Mouse (Mus musculus) brain, embryonic 18.5 days (tissue): Measurements from ENCODE around the gene Psme2b.
"Not testable (repeated sequence)": the region's sequence is repeated elsewhere in the genome, so short reads cannot be mapped to it uniquely, and the experiment has no call there.

ENCODE experiments used
- DNase-seq: peaks from one replicate; pipeline ENCODE4 v3.0.0-alpha.2; 2012; ENCODE audit warnings: low read depth, low spot score

Gene Psme2b

GRCm38 (mm10) chr11:48946090-48946489, at the start of gene Psme2b:
Psme2b (minus strand) TSS chr11:48946190.
- not testable (repeated sequence) for DNase-seq

GRCm38 (mm10) chr11:48994018-48994417, 48.0 kb upstream of the Psme2b start, which contains the start of gene Tgtp1:
Tgtp1 (minus strand) TSS chr11:48994172.
- DNase-seq = not testable (repeated sequence)

DNA sequence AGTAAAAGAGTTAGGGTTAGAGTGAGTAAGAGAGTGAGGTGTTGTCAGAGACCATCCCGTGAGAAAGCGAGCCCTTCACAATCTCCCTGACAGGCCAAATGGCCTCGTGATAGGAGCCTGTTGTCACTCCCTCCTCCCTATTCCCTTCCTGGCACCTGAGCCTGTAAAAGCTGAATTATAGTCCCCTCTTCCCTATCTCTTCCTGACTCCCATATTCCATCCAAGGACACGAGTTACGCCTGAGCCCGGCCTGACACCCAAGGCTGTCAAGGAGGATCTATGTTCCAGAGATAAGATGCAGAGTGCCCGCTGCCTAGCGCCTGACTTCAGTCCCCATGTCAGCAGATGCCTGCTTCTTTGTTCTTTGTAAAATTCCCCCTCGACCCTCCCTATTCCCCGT, 47.3 kb upstream of the Psme2b start:
- DNase-seq = not testable (repeated sequence)

DNA sequence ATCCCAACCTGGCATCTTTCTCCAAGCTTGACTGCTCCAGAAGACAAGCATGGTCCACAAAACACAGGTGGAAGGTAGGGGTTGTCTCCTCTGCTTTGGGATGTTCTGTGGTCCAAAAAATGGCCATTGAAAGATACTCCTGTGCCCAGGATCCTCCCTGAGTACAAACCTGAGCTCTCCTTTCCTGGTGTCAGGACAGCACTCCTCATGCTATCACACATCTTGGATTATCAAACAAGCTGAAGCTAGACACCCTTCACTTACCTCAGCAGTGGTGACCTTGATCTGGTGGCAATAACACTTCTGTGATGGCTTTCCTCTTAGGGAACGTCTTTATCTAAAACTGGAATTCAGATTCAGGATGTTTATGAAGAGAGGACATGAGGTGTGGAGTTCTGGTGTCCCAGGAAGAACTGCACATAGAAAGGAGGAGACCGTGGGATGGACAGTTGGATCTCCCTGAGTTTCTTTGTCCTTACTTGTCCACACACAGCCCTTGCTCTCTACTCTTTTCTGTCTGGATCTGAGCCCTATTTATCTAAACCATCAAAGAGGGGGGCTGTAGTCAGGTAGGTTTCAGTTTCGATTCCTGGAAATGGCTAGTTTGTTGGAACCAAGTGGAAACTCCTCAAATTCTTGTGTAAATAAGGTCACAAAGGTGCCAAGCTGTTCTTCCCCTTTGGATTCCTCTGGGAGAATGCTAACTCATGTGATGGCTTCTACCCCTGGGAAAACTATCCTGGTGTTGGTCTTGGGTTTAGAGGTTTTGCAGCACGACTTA, 45.9 kb upstream of the Psme2b start, which contains the start of gene Gm12185:
TSS of gene Gm12185 (minus strand) at position 487 of the 781 bp plus-strand sequence.
- DNase-seq = not testable (repeated sequence)

GRCm38 (mm10) chr11:48989981-48990380, 44.0 kb upstream of the Psme2b start:
- DNase-seq = not testable (repeated sequence)

GRCm38 (mm10) chr11:48988219-48988618, 42.2 kb upstream of the Psme2b start:
- not testable (repeated sequence) for DNase-seq

DNA sequence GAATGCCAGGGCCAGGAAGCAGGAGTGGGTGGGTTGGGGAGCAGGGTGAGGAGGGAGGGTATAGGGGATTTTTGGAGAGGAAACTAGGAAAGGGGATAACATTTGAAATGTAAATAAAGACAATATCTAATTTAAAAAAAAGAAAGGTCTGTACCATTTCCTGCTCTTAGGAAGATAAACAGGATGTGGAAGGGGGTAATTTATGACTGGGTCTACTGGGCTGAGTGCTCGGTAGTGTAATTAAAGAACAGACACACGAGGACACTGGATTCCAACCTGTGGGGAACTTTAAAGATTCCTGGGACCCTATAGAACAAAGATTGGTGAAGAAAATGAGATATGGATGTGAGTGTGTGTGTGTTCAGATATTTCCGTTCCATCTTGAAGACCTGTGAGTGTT, 36.9 kb upstream of the Psme2b start:
- not testable (repeated sequence) for DNase-seq

GRCm38 (mm10) chr11:48980052-48980451, 34.1 kb upstream of the Psme2b start:
- DNase-seq = not testable (repeated sequence)

DNA sequence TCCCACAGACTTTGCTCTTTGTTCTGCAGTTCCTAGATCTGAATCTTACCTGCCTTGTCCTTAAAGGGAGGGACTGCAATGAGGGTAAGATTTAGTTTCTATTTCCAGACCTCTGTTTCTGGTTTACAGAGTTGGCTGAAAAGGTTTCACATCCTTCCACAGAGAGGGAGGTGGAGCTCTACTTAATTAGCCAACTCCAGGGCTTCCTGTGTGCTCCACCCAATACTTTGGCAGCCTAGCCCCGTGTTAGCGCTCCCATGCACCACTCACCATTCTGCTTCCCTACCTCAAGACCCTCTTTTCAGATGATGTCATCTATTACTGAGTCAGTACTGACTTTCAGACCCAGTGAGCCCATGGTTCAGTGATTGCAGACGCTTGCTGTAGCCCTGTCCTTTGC, 33.3 kb upstream of the Psme2b start, which contains the start of gene 9930111J21Rik1:
TSS of gene 9930111J21Rik1 (minus strand) at position 148 of the 400 bp plus-strand sequence.
- DNase-seq = not testable (repeated sequence)

DNA sequence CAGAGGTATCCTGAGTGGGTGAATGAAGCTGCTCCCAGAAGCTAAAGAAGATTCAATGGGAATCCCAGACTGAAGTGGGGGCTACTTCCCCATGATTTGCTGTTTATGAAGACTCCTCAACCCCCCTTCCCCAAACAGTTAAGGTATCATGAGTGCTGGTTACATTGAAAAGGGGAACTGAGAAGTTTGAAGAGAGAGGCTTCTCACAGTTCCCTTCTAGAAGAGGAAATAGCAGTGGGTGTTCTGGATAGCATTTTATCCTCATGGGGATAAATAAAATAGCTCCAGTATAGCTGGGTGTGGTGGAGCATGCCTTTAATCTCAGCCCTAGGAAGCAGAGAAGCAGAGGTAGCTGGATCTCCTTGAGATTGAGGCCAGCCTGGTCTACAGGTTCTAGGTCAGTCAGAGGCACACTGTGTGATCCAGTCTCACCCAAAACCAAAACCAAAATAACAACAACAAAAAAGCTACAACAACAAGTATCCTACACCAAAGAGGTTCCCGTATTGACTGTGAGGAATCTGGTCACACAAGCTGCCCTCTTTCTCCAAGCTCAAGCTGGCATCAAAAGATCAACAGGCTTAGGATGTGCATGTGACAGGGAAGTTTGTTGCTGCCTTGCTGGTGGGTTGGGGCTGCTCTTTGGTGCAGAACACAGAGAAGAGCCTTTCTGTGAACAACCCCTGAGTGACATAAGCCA, 32.4 kb upstream of the Psme2b start, which contains the start of gene Olfr56:
TSS of gene Olfr56 (plus strand) at position 650 of the 700 bp plus-strand sequence.
- not testable (repeated sequence) for DNase-seq

GRCm38 (mm10) chr11:48974686-48975085, 28.7 kb upstream of the Psme2b start:
- not testable (repeated sequence) for DNase-seq

GRCm38 (mm10) chr11:48939286-48939685, 6.7 kb downstream of the Psme2b start:
- DNase-seq = not testable (repeated sequence)

- not testable (repeated sequence) for DNase-seq
Observed at GRCm38 (mm10) chr11:48935291-48935690, 10.7 kb downstream of the Psme2b start.

DNA sequence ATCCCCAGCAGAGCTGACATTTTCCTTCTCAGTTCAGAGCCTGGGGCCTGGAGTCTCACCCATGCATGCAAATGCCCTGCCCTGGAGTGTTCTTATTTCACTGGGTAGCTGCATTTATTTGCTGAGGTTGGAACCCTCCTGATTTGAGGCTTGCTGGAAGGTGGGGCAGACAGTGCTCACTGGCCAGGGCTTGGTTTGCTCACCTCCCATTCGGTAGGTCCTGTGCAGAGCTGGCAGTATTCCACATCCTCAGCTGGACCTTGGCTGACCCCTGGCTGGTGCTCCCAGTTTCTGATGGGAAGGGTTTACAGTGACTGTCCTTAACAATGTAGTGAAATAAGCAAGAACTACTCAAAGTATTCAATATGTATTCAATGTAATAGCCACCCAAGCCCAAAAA, 12.1 kb downstream of the Psme2b start:
- not testable (repeated sequence) for DNase-seq

- DNase-seq = not testable (repeated sequence)
Observed at GRCm38 (mm10) chr11:48933422-48933821, 12.6 kb downstream of the Psme2b start.

- not testable (repeated sequence) for DNase-seq
Observed at GRCm38 (mm10) chr11:48928068-48928467, 17.9 kb downstream of the Psme2b start.

DNA sequence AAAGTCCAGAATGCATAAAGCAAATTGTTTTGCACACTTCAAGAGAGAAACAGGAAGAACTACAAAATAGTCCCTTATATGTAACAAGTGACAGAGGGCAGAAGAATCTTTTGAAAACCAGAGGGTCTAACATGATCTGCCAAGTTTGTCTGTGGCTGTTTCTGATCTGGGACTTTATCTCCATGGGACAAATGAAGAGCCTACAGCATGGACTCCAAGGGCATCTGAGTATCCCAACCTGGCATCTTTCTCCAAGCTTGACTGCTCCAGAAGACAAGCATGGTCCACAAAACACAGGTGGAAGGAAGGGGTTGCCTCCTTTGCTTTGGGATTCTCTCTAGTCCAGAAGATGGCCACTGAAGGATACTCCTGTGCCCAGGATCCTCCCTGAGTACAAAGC, 19.6 kb downstream of the Psme2b start:
- not testable (repeated sequence) for DNase-seq

GRCm38 (mm10) chr11:48923818-48924217, 22.2 kb downstream of the Psme2b start:
- DNase-seq = not testable (repeated sequence)

GRCm38 (mm10) chr11:48918380-48918779, 27.6 kb downstream of the Psme2b start:
- DNase-seq = no peak

- no peak for DNase-seq
Observed at GRCm38 (mm10) chr11:48913611-48914010, 32.4 kb downstream of the Psme2b start.

GRCm38 (mm10) chr11:48908459-48908858, 37.5 kb downstream of the Psme2b start:
- DNase-seq = no peak

DNA sequence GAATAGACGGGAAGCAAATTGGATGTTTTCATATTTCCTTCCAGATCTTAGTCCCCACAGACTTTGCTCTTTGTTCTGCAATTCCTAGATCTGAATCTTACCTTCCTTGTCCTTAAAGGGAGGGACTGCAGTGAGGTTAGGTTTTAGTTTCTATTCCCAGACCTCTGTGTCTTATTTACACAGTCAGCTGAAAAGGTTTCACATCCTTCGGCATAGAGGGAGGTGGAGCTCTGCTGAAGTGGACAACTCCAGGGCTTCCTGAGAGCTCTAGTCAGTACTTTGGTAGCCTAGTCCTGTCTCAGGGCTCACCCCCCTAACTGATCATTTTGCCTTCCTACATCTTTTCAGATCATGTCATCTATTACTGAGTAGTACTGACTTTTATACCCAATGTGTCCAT, 44.0 kb downstream of the Psme2b start, which contains the start of gene Gm5431:
TSS of gene Gm5431 (minus strand) at position 194 of the 400 bp plus-strand sequence.
- DNase-seq = no peak
